Mouse (Mus musculus) 416B (cell line): ENCODE measurements around the gene Lrrc7.

Experiments
- DNase-seq: peaks from one replicate; pipeline ENCODE4 v3.0.0; 2011; ENCODE audit warnings: low read depth

The Lrrc7 gene

DNA sequence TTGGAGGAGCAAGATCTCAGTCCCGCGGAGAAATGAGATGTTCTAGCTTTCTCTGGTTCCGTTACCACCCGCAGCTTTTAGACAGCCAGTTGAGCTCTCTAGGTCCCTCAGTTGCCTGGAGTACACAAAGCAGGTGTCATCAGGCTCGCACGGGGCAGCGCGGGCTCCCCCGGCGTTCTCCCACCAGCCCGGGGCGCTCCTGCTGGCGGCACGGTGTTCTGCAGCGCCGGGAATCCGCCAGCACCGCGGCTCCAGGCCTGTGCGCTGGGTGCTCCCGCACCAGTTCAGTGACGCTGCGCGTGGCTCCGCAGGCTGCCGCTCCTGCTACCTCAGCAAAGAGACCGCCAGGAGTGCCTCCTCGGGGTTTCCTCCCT is at the start of gene Lrrc7:
Gene Lrrc7, minus strand, starts transcription at position 235 of the 374 bp plus-strand sequence.
- no peak for DNase-seq

DNA sequence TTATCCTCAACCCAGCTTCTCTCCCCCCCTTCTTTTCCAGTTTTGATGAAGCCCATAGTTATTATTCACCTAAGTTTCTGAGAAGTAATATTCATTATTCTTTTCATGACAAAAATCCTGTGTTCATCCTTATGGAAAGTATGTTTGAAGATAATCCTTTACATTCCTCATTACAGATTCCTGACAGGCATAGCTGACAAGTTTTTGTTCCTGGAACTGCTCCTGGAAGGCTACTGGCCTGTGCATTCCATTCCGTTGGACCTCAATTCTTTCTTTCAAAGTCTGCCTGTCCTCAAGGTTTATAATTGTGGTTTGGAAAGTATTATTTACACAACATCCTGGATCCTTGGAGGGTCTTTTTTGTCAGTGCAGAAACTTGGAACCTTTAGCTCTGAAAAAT is 45.0 kb upstream of the Lrrc7 start:
- DNase-seq: no peak

DNA sequence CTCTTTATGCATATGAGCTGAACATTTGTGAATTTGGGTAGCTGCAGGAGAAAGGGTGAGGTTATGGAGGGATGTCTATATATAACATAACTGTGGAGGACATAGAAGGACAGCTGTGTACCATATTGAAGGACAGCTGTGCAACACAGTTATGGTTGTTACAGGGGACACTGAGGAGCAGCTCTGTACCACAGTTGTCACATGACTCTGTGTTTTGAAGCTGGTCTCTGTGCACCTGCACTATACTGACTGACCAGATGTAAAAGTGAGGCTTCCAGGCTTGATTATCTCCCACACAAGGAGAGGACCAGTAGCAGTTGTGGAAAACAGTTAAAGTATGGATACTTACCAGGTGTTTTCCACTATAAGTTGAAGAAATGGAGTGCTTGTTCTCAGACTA is 43.3 kb upstream of the Lrrc7 start:
- no peak for DNase-seq

DNA sequence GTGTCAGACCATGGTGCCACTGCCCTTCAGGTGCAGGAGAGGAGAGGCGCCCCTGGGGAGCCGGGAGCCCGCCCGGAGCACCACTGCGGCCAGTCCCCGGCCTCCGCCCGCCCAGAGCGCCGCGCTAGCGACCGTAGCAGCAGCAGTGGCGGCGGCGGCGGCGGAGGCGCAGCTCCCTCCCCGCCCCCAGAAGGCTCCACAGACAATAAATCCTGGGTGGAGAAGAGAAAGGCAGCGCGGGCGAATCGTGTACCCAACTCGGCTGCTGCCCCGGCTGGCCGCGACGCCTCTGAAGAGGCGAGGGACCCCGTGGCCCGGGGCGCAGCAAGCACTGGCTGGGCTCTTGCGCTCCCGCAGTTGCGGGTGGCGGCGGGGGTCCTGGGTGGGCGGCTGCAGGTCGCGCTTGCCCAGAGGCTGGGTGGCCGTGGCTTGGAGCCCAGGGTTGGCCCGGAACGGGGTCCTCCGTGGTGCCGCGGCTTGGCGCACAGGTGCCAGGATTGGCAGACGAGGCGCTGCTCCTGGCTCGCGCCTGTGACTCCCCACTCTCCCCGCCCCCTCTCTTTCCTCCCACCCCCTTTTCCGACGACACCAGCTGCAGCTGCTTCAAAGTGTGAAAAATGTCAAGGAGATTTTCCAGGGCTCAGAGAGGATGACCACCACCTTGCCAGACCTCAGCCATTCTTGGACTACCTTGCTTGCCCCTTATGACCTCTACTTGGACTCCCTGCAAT is 600 bp downstream of the Lrrc7 start:
- no peak for DNase-seq

DNA sequence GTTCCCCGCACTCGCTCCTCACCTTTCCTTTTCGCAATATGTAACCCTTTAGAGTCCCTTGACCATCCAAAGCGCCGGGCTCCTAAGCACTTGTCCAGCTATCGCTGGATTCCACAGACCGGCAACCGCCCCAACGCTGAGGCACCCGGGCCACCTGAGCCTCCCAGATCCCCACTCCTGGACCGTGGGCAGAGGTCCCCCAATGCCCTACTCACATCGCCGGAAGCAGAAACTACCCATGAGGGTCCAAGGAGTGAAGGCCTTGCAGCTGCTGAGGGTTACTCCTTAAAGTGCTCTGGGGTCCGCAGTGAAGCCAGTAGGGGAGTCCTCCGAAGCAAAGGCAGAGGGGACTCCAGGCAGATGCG is 1.1 kb downstream of the Lrrc7 start:
- DNase-seq: no peak

- DNase-seq: no peak
These were observed 2.0 kb downstream of the Lrrc7 start for GRCm38 (mm10) chr3:158559691-158560650.

DNA sequence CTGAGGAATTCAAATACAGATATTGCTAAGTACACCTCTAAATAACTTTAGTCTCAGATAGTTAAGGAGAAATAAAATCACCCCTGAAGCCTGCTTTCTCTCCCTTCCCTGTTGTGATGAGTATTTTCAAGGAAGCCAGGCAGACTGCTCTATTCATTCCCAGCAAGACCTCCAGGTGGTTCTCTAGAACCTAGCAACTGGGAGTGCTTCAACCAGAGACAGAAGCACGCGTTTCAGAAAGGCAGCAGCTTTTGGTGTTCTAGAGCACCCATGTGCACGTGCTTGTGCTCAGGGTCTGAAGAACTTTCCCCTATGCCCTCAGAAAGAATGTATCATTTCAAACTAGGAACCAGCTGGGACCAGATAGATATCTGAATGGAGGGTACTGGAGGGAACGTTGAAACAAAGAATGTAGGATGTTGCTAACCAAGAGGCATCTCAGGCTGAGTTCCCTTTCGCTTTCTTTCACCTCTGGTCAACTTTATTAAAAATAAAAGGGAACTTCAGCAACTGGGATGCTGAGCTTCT is 2.8 kb downstream of the Lrrc7 start:
- no peak for DNase-seq

DNA sequence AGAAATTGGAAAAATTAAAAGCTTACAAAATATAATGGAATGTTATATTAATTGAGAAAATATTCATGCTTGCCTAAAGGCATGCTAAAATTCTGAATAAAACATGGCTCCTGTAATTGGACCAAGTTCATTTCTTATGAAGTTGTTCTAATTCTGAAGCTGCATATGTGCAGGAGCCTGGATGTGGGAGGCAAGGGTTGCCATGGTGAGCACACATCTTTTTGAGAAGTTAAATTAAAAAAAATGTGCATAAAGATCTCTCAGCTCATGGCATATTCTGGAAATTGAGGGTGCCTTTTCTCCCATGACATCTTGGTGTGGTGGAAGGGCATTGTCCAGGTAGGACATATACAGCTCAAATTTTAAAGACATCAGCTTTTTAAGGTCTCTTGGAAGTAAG is 3.4 kb downstream of the Lrrc7 start:
- no peak for DNase-seq

- DNase-seq: no peak
These were observed 7.7 kb downstream of the Lrrc7 start for GRCm38 (mm10) chr3:158554280-158554679.

DNA sequence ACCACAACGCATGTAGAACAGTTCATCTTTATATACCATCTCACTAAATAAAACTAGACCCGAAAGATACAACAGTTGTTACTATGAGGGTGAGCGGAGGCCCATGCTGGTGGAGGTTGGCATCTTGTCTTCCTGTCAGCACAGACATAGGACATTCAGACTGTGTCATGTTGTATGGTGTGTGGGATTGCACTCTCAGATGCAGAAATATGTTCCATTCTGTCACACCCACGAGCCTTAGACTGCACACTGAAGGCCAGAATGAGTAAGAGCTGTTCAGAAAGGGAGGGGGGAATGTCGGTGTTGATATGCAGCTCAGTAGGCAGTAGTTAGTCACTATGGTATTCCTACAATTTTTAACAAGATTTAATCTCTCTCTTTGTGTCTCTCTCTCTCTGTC is 9.9 kb downstream of the Lrrc7 start:
- DNase-seq: no peak

DNA sequence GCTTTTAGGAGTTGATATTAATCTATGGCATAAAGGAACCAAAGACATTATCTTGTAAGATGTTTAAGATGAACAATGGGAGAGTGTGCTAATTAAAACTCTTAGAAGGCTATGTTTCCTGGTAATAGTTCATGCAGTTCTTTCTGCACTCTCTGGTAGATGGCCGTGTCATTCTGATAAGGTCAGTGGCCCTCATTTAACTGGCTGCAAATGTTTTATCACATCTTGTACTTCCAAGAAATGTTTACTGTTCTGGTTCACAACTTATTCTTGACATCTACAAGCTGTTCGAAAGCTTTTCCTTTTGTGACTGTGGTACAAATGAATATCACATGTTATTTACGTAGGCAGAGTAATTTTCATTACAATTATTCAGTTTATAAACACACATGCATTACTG is 18.5 kb downstream of the Lrrc7 start:
- DNase-seq: no peak

- no peak for DNase-seq
These were observed 29.2 kb downstream of the Lrrc7 start for GRCm38 (mm10) chr3:158532859-158533258.

GRCm38 (mm10) chr3:158528471-158528870 is 33.5 kb downstream of the Lrrc7 start:
- no peak for DNase-seq

DNA sequence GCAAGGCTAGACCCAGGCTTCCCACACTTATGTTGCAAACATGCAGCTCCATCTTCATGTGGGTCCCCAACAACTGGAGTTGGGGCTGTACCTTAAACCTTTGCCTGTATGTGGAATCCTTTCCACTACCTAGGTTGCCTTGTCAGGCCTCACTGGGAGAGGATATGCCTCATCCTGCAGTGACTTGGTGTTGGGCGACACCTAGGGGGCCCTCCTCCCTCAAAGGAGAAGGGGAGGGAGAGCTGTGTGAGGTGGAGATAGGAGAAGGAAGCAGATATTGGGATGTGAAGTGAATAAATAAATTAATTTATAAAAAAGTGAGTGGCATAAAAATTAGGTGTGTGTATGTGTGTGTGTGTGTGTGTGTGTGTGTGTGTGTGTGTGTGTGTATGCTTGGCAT is 68.3 kb downstream of the Lrrc7 start:
- DNase-seq: no peak

- no peak for DNase-seq
These were observed 82.3 kb downstream of the Lrrc7 start for GRCm38 (mm10) chr3:158479677-158480076.

DNA sequence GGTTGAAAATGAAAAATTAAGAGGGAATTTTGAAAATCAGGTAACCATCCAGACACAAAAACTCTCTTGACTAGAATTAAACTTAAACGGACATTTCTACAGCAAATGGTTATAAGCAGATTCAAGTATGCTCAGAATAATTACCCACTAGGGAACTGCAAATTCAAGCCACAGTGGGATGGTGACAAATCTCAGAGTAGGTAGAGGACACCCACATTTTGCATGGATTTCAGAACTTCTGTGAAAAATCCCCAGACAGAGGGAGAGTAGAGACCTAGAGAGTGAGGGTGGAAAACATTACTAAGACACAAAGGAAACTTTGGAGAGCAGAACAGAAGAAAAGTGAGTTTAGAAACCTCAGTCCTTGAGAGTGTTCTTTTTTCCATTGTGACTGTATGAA is 161.4 kb downstream of the Lrrc7 start:
- no peak for DNase-seq

DNA sequence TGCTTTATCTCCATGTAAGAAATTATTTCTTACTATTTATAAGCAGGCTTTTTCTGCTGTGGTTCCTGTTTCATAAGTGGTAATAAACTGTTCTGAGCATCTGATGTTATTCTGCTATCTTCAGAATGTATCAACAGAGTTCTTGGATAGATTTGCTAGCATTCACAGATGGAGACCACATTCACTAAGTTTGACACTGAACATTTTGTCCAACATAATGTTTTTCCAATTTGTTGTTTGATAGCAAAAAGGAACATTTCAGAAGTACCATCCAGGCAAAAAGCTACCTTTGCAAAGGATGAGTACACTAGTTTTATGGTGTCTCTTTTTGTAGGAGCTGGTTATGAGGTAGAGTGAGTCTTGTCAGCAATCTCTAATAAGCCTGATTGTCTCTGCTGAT is 170.5 kb downstream of the Lrrc7 start:
- DNase-seq: no peak

DNA sequence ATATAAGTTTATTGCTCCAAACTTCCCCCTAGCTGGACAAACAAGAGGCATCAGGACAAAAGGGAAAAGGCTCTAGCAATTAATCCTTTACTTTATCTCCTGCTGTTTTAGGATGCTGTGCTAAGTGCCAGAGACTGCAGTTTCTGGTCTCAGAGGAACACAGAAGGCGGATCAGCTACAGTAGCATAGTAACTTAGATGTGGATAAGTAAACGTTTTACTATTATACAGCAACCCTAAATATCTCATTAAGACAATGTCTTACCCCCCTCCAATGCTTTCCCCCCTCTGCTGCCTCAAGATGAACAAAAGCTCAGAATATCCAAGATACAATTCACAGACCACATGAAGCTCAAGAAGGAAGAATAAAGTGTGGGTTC is 174.0 kb downstream of the Lrrc7 start:
- no peak for DNase-seq

- DNase-seq: no peak
These were observed 174.5 kb downstream of the Lrrc7 start for GRCm38 (mm10) chr3:158387413-158388075.

DNA sequence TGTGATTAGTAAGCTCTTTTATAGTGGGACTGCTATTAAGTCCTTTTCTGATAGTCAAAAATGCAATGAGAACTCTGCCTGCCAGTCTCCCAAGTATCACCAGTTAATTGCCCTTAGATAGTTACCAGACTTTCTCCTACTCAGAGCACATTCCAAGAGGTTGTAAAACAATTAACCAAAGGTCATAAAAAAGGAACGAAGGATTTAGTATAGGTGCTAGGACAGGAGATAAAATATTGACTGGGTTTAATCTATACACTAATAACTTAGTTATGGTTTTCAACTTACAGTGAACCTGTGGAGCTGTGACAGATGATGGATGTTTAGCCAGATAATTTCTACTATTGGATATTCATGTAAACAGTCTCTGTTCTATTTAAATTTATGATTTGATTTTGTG is 175.2 kb downstream of the Lrrc7 start:
- no peak for DNase-seq

- peak; percentile 56 for DNase-seq
These were observed 186.1 kb downstream of the Lrrc7 start for GRCm38 (mm10) chr3:158375885-158376284.

DNA sequence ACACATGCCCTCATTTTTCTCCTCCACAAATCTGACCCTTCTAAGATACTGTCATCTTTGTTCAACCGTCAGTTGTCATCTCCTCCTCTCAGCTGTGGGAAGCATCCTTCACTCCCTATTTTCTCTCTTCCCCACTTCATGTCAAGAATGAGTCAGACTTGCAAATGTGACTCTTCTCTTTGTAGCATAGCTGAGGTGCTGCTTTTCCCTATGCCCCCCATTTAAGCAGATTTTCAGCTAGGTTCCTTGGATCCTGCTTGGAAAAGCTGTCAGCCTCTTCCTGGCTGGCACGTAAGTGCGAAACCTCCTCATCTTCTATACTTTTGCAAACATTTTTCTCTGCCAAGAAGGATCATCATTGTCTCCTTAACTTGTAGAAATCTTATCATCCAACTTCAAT is 192.9 kb downstream of the Lrrc7 start:
- DNase-seq: no peak

DNA sequence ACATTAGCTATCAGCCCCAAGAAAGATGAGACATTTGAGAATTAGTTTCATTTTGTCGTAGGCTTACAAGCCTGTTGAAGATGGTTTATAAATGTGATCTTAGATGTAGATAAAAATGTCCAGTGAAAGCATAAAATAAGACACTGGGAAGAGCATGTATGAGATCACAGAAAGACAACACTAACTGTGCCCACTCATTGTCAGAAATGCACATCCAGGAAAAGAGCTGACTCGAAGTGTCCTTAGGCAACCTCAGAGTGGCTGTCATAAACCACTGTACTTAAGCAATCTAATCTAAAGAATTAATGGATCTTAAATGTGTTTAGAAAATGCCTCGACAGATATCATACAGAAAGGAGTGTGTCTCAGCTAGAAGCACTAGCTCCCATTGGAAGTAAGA is 196.2 kb downstream of the Lrrc7 start:
- no peak for DNase-seq
